Mouse (Mus musculus) midbrain, postnatal 0 days (tissue): ENCODE data around the gene Mip. TPM values are rescaled to one million over a fixed set of nuclear protein-coding genes. Genes with fewer than 3 reads are reported as not detected.

Experiments used
- ATAC-seq: fragments of 200-750 bp; cut with Nextera tagmentation; 2 replicates; pipeline ENCODE4 v1.8.0; 2017; ENCODE audit warnings: moderate number of reproducible peaks, mild to moderate bottlenecking, moderate TSS enrichment, moderate library complexity; ENCODE audit not compliant: low FRiP score
- DNase-seq: peaks from one replicate; pipeline ENCODE4 v3.0.0-alpha.2; 2015; ENCODE audit warnings: low spot score
- H3K27ac ChIP-seq: fragments of 300-500 bp; sonication (generic); 2 replicates; pipeline ENCODE4 v1.5.1; 2014; ENCODE audit warnings: low read depth, mild to moderate bottlenecking, low read length, mixed read lengths
- H3K27me3 ChIP-seq: fragments of 300-500 bp; sonication (generic); 2 replicates; pipeline ENCODE4 v1.6.1; 2014; ENCODE audit warnings: low read length, control low read depth, mixed read lengths; ENCODE audit not compliant: insufficient read depth
- H3K36me3 ChIP-seq: fragments of 300-500 bp; sonication (generic); 2 replicates; pipeline ENCODE4 v1.6.1; 2014; ENCODE audit warnings: low read length, control low read depth, mixed read lengths; ENCODE audit not compliant: insufficient read depth
- H3K4me1 ChIP-seq: fragments of 300-500 bp; sonication (generic); 2 replicates; pipeline ENCODE4 v1.6.1; 2014; ENCODE audit warnings: mild to moderate bottlenecking, control low read depth, antibody characterized with exemption, low read length, mixed read lengths; ENCODE audit not compliant: insufficient read depth
- H3K4me2 ChIP-seq: fragments of 300-500 bp; sonication (generic); 2 replicates; pipeline ENCODE4 v1.6.1; 2014; ENCODE audit warnings: low read depth, mild to moderate bottlenecking, low read length, mixed read lengths; ENCODE audit not compliant: poor library complexity, severe bottlenecking
- H3K4me3 ChIP-seq: fragments of 300-500 bp; sonication (generic); 2 replicates; pipeline ENCODE4 v1.5.1; 2014; ENCODE audit warnings: low read depth, mild to moderate bottlenecking, low read length, moderate library complexity
- H3K9ac ChIP-seq: fragments of 300-500 bp; sonication (generic); replicated peaks from 2 replicates; pipeline ENCODE4 v1.6.1; 2014; ENCODE audit warnings: mild to moderate bottlenecking, low read length, moderate library complexity, mixed read lengths; ENCODE audit not compliant: poor library complexity, severe bottlenecking
- H3K9me3 ChIP-seq: fragments of 300-500 bp; sonication (generic); 2 replicates; pipeline ENCODE4 v1.6.1; 2016; ENCODE audit warnings: low read length, control low read depth
- CTCF ChIP-seq: IDR thresholded peaks from 2 replicates; pipeline ENCODE4 v1.5.1; 2016; ENCODE audit warnings: antibody characterized with exemption, mild to moderate bottlenecking
- WGBS: fragments of 180-500 bp; shearing (Covaris S2); extraction: QIAGEN DNeasy Blood & Tissue Kit; methylation state at CpG from one replicate; pipeline ENCODE4 v1.1.7; 2014; 5-methylcytosine and 5-hydroxymethylcytosine counted together
- polyA plus RNA-seq: library from polyadenylated mRNA; unstranded; fragments of >200 nt; fragmentation: Nextera tagmentation; extraction: Ambion mirVana; gene quantifications from 2 replicates; pipeline ENCODE4 v1.2.1, GENCODE M21; 2015
- total RNA-seq: library from RNA; depleted of rRNA; stranded (reverse); fragments of >200 nt; gene quantifications from 2 replicates; pipeline ENCODE4 v1.2.3, GENCODE M21; 2014

Mip gene
- total and polyA plus RNA-seq, 2 experiments from 2014 or later, result 0.22 TPM; not detected in 1

GRCm38 (mm10) chr10:128247020-128247732 lies 21.5 kb downstream of the Mip start:
- 79% methylated on average over 17 of the region's 17 CpGs for WGBS
- Histone ChIP-seq H3K4me2 (no peak overlapping the region), H3K4me1 (no peaks in the 10 kb centered on the region), H3K36me3 (peaks cover 34% of the 10 kb centered on the region), H3K9ac (no peak overlapping the region), H3K4me3 (no peak overlapping the region), H3K9me3 (no peaks in the 10 kb centered on the region), H3K27ac (no peak overlapping the region), H3K27me3 (no peaks in the 10 kb centered on the region)
- DNase-seq, result no peak
- no peak for ATAC-seq
- no peak for TF ChIP-seq CTCF

DNA sequence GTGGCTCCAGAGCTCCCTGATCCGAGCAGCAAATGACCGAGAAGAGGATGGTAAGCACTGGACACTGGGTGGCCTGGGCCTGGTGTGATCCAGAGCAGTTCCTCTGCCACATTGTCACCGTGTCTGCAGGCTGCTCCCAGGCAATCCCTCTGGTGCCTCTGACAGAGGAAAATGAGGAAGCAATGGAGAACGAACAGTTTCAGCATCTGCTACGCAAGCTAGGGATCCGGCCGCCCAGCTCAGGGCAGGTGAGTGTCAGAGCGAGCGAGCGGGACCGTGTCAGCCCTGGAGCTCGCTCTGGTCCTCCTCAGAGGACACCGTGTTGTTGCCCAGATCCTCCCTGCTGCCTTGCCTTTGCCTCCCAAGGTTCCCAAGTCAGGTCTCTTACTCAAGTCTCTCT lies 24.9 kb downstream of the Mip start:
- no peaks in the 10 kb centered on the region for H3K9me3 ChIP-seq
- H3K4me3 ChIP-seq, result no peak overlapping the region
- H3K36me3 ChIP-seq, result peaks cover 39% of the 10 kb centered on the region
- H3K4me1 ChIP-seq, result no peaks in the 10 kb centered on the region
- DNase-seq (no peak), ATAC-seq (no peak)
- TF ChIP-seq CTCF, result no peak
- H3K4me2 ChIP-seq, result no peak overlapping the region
- 95% methylated on average over 13 of the region's 13 CpGs for WGBS
- no peak overlapping the region for H3K27ac ChIP-seq
- H3K27me3 ChIP-seq, result no peaks in the 10 kb centered on the region
- H3K9ac ChIP-seq, result no peak overlapping the region

DNA sequence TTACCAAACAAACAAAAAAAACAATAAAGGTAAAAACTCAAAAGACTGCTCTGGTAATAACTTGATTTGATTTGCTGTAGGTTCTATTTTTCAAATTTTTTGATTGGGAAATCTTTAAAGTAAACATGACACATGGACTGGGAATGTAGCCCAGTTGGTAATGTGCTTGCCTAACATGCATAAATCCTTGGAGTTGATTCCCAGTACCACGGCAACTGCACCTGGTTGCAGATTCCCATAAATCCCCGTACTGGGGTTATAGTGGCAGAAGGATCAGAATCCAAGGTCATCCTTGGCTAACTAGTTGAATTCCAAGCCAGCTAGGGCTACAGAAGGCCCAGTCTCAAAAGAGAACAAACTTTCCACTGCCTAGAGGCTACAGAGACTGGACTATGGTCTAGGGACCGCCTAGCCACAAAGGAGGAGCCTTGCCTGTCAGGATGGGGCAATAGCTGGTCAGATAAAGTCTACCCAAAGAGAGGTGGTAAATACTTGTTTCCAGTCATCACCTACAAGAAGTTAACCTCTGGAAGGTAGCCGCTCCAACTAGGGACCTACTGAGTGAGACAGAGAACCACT lies 28.1 kb downstream of the Mip start, which contains the start of gene Apon:
TSS of gene Apon (plus strand) at position 420 of the 579 bp plus-strand sequence.
- no peaks in the 10 kb centered on the region for H3K27me3 ChIP-seq
- WGBS, result 90% methylated on average over 4 of the region's 4 CpGs
- no peaks in the 10 kb centered on the region for H3K4me1 ChIP-seq
- H3K4me3 ChIP-seq, result no peak within 1 kb of the TSS
- no peaks in the 10 kb centered on the region for H3K9me3 ChIP-seq
- no peak for TF ChIP-seq CTCF
- no peak within 1 kb of the TSS for H3K9ac ChIP-seq
- DNase-seq (no peak), ATAC-seq (no peak)
- no peak within 1 kb of the TSS for H3K27ac ChIP-seq
- no peak within 1 kb of the TSS for H3K4me2 ChIP-seq
- peaks cover 32% of the 10 kb centered on the region for H3K36me3 ChIP-seq

DNA sequence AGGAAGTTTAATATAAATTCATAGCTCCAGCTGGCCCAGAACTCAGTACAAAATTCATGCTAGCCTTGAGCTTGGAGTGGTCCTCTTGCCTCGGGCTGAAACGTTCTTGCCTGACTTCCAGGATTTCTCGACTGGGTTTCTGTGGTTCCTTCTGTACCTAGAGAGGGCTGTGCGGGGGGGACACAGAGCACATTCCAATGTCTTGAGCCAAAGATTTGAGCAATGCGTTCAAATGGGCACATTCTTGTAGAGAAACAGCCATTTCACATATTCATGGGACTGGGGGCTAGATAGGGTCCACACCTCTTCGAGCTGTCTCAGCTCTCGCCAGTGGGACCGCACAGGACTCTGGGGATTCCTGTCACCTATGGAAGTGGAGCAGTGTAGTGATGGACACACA lies 30.3 kb downstream of the Mip start:
- ATAC-seq (no peak), DNase-seq (no peak)
- Histone ChIP-seq H3K9me3 (no peaks in the 10 kb centered on the region), H3K9ac (no peak overlapping the region), H3K4me2 (no peak overlapping the region), H3K4me3 (no peak overlapping the region), H3K36me3 (peaks cover 14% of the 10 kb centered on the region), H3K27me3 (no peaks in the 10 kb centered on the region), H3K27ac (no peak overlapping the region), H3K4me1 (no peaks in the 10 kb centered on the region)
- WGBS, result 89% methylated on average over 8 of the region's 8 CpGs
- no peak for TF ChIP-seq CTCF

DNA sequence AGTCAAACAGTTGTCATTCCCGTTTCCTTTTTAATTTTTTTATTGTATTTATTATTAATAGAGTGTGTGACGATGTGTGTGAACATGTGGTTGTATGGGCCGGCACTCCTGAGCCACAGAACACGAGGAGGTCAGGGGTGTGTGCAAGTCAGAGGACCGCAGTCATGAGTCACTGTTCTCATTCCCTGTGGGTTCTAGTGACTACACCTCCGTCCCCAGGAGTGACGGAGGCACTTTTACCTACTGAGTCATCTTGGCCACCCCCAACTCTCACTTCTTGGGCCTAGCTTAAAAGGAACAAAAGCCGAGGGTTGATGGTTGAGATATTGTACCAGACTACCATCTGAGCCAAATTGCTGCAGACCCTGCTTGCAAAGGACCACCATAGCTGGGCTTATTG lies 30.7 kb downstream of the Mip start:
- Histone ChIP-seq H3K27ac (no peak overlapping the region), H3K4me1 (no peaks in the 10 kb centered on the region), H3K4me2 (no peak overlapping the region), H3K27me3 (no peaks in the 10 kb centered on the region), H3K9me3 (no peaks in the 10 kb centered on the region), H3K36me3 (peaks cover 11% of the 10 kb centered on the region), H3K4me3 (no peak overlapping the region), H3K9ac (no peak overlapping the region)
- WGBS, result 92% methylated on average over 8 of the region's 8 CpGs
- no peak for DNase-seq
- no peak for ATAC-seq
- TF ChIP-seq CTCF, result no peak

DNA sequence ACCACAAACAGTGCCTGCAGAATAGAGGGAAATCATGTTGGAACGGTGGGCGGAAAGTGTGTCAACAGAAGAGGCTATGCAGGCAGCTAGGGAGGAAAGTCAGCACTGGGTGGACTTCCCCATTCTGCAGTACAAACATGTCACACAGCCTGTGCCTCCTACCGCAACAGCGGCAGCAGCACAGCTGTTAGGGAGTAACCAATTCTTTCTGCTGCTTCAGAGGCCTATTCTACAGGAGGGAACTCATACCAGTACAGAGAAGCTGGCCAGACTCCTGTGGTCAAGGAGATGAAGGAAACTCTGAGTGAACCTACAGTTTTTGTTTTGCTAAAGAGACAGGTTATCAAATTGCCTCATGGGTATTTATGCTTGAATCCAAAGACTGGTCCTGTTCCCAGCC lies 33.3 kb downstream of the Mip start:
- Histone ChIP-seq H3K4me2 (no peak overlapping the region), H3K4me3 (no peak overlapping the region), H3K4me1 (no peaks in the 10 kb centered on the region), H3K9me3 (no peaks in the 10 kb centered on the region), H3K27me3 (no peaks in the 10 kb centered on the region), H3K36me3 (no peaks in the 10 kb centered on the region), H3K9ac (no peak overlapping the region), H3K27ac (no peak overlapping the region)
- WGBS, result 79% methylated on average over 4 of the region's 4 CpGs
- TF ChIP-seq CTCF, result no peak
- DNase-seq (no peak), ATAC-seq (no peak)
